Mouse (Mus musculus): ENCODE measurements around the gene Fdxr.

DNA sequence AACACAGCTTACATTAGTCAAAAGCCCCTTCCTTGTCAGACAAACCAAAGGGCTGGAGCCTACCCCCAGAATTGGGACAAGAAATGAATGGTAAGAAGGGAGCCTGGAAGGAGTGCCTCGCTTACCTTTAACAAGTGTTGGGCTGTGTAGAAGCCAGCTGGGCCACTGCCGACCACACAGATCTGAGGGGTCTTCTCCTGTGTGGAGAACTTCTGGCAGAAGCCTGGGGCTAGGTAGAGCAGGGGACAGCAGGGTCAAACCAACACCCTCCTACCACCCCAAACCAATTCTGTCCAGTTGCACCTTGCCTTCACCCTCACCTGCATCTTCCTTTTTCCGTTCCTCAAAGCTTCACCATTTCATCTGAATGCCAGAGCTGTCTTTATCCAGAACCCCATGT, 896 bp downstream of the Fdxr start:
- TF ChIP-seq POLR2A (IDR thresholded peaks at IDR 0.05; ENCODE audit: extremely low read depth, insufficient read depth, low read length), result no peak
- no peak for TF ChIP-seq CTCF (IDR thresholded peaks at IDR 0.05; ENCODE audit: low read depth, low read length)

Data from liver, adult 2 months (tissue).